ENCODE assay signal across 11 mouse cellular contexts in genomic region chr4:115908641-115909040, GRCm38 (mm10). TPM values are rescaled to one million over a fixed set of nuclear protein-coding genes. Genes with fewer than 3 reads are reported as not detected.
DNase-seq lines count a peak whose midpoint lies in the region; ATAC-seq lines count a peak whose summit lies in the region.
"Had no signal": no experiment of that assay in that cellular context is flagged by ENCODE, and none has a peak within 500 bp of the region (broad histone marks: within the 10 kb centered on the region; RNA-seq: fewer than 3 reads in every experiment).

No protein-coding gene starts in this region.

- no peaks in the 10 kb centered on the region for H3K9me3 ChIP-seq in embryonic facial prominence, embryonic 15.5 days (replicated peaks)
- H3K9me3 ChIP-seq: liver, embryonic 15.5 days had no signal

- WGBS in embryonic facial prominence, embryonic 15.5 days = 11% methylated on average over 7 of the region's 7 CpGs

- intact Hi-C loops in heart, postnatal 25 days (cut with DNase I) = no loop called here

- no peak overlapping the region for H3K27ac ChIP-seq in embryonic facial prominence, embryonic 15.5 days (replicated peaks)
- H3K27ac ChIP-seq: liver, embryonic 15.5 days had no signal

- H3K4me2 ChIP-seq in embryonic facial prominence, embryonic 15.5 days (replicated peaks) = no peak overlapping the region
- H3K4me2 ChIP-seq: liver, embryonic 15.5 days had no signal

- H3K4me3 ChIP-seq in embryonic facial prominence, embryonic 15.5 days (replicated peaks) = no peak overlapping the region
- H3K4me3 ChIP-seq: liver, embryonic 15.5 days had no signal

- no peak overlapping the region for H3K9ac ChIP-seq in embryonic facial prominence, embryonic 15.5 days
- H3K9ac ChIP-seq: liver, embryonic 15.5 days had no signal

- H3K27me3 ChIP-seq in embryonic facial prominence, embryonic 15.5 days = peaks cover 43% of the 10 kb centered on the region

- peak; percentile 43 for DNase-seq in kidney, postnatal 14 days
- no peak for DNase-seq in kidney, adult 8-10 months
- DNase-seq in NIH3T3 (ENCODE audit: low read depth) = peak; percentile 47
- DNase-seq in heart, postnatal 25 days (ENCODE audit: low spot score) = peak; percentile 43
- no peak for DNase-seq in left cerebral cortex, adult 8-10 months (ENCODE audit: low spot score in 2 of 2)
- DNase-seq in yolk sac, embryonic 10.5 days (ENCODE audit: low spot score) = no peak
- no peak for DNase-seq in thymus, postnatal 14 days
- DNase-seq: kidney, adult 11 months had no signal

- peak; percentile 56 for ATAC-seq in embryonic facial prominence, embryonic 15.5 days (ENCODE audit: insufficient number of reproducible peaks, low FRiP score, low TSS enrichment, low read depth)

- no peaks in the 10 kb centered on the region for H3K36me3 ChIP-seq in embryonic facial prominence, embryonic 15.5 days
- H3K36me3 ChIP-seq: liver, embryonic 15.5 days had no signal

- 0 out of 2 replicates have a peak, but pooled peaks cover 5% of the 10 kb centered on the region for H3K4me1 ChIP-seq in embryonic facial prominence, embryonic 15.5 days
- H3K4me1 ChIP-seq: liver, embryonic 15.5 days had no signal

RNA-seq across cellular contexts. Expression of gene 6430628N08Rik, which starts 18.2 kb away (rescaled TPM):
- 0.23 TPM in 1 of 2 replicates, not detected in the other for polyA plus RNA-seq in embryonic facial prominence, embryonic 15.5 days (2015; fragmentation: Nextera tagmentation; extraction: Ambion mirVana)
- total RNA-seq in heart, postnatal 25 days (2021) = not detected
- total RNA-seq in left cerebral cortex, adult 8-10 months (2022) = under 1 TPM; 0.38 to 0.56 (median 0.54) TPM
- polyA plus RNA-seq: cortical plate, adult 2 months; liver, embryonic 15.5 days had no signal

RNA-seq across cellular contexts. Expression of gene Kncn, which starts 24.4 kb away (rescaled TPM):
- not detected in 2 replicates for polyA plus RNA-seq in embryonic facial prominence, embryonic 15.5 days (2015; fragmentation: Nextera tagmentation; extraction: Ambion mirVana)
- total RNA-seq in heart, postnatal 25 days (2021) = not detected
- total RNA-seq in left cerebral cortex, adult 8-10 months (2022) = under 1 TPM in 3 of 4 experiments, not detected in 1; 0.21 to 0.53 (median 0.35) TPM
- polyA plus RNA-seq: liver, embryonic 15.5 days had no signal

RNA-seq across cellular contexts. Expression of gene Dmbx1, which starts 31.1 kb away (rescaled TPM):
- 3.3 TPM in 2 replicates for polyA plus RNA-seq in embryonic facial prominence, embryonic 15.5 days (2015; fragmentation: Nextera tagmentation; extraction: Ambion mirVana)
- total RNA-seq in heart, postnatal 25 days (2021) = not detected
- total RNA-seq in left cerebral cortex, adult 8-10 months (2022) = under 1 TPM in 2 of 4 experiments, not detected in 2; 0.09 to 0.36 TPM
- polyA plus RNA-seq: liver, embryonic 15.5 days had no signal

Comparison
In these comparisons a context has a peak if more than half of its experiments do, and no peak if none do; other contexts are left out.
1. DNase-seq: peak in kidney, postnatal 14 days (single experiment), NIH3T3 (single experiment) and heart, postnatal 25 days (single experiment); none in kidney, adult 8-10 months (0 of 2), left cerebral cortex, adult 8-10 months (0 of 2), yolk sac, embryonic 10.5 days (single experiment) and thymus, postnatal 14 days (single experiment).